Mouse (Mus musculus) forebrain, embryonic 13.5 days (tissue): ENCODE measurements around the gene Pdia4. TPM values are rescaled to one million over a fixed set of nuclear protein-coding genes. Genes with fewer than 3 reads are reported as not detected.
"Not testable (repeated sequence)": the region's sequence is repeated elsewhere in the genome, so short reads cannot be mapped to it uniquely, and the experiment has no call there.

Experiments
- ATAC-seq: fragments of 200-750 bp; cut with Nextera tagmentation; 2 replicates; pipeline ENCODE4 v1.8.0; 2017
- H3K27ac ChIP-seq: fragments of 300-500 bp; sonication (generic); 2 replicates; pipeline ENCODE4 v1.5.1; 2015; ENCODE audit warnings: inconsistent platforms, mild to moderate bottlenecking, moderate library complexity
- H3K27me3 ChIP-seq: fragments of 300-500 bp; sonication (generic); 2 replicates; pipeline ENCODE4 v1.6.1; 2015; ENCODE audit warnings: mild to moderate bottlenecking, inconsistent platforms
- H3K36me3 ChIP-seq: fragments of 300-500 bp; sonication (generic); 2 replicates; pipeline ENCODE4 v1.6.1; 2015; ENCODE audit warnings: mild to moderate bottlenecking, inconsistent platforms; ENCODE audit not compliant: poor library complexity, severe bottlenecking
- H3K4me1 ChIP-seq: fragments of 300-500 bp; sonication (generic); 2 replicates; pipeline ENCODE4 v1.6.1; 2015; ENCODE audit warnings: inconsistent platforms
- H3K4me2 ChIP-seq: fragments of 300-500 bp; sonication (generic); 2 replicates; pipeline ENCODE4 v1.6.1; 2015; ENCODE audit warnings: inconsistent platforms, mild to moderate bottlenecking, moderate library complexity
- H3K4me3 ChIP-seq: fragments of 300-500 bp; sonication (generic); 2 replicates; pipeline ENCODE4 v1.5.1; 2015; ENCODE audit warnings: mild to moderate bottlenecking, inconsistent platforms
- H3K9ac ChIP-seq: fragments of 300-500 bp; sonication (generic); 2 replicates; pipeline ENCODE4 v1.6.1; 2015; ENCODE audit warnings: mild to moderate bottlenecking, inconsistent platforms
- H3K9me3 ChIP-seq: fragments of 300-500 bp; sonication (generic); replicated peaks from 2 replicates; pipeline ENCODE4 v1.6.1; 2016; ENCODE audit warnings: inconsistent platforms
- WGBS: fragments of 180-500 bp; shearing (Covaris S2); methylation state at CpG from one replicate; pipeline ENCODE4 v1.1.7; 2015; 5-methylcytosine and 5-hydroxymethylcytosine counted together
- polyA plus RNA-seq: library from polyadenylated mRNA; unstranded; fragments of >200 nt; fragmentation: Nextera tagmentation; extraction: Ambion mirVana; gene quantifications from 2 replicates; pipeline ENCODE4 v1.2.1, GENCODE M21; 2015

The Pdia4 gene
- polyA plus RNA-seq: 167 and 173 TPM in 2 replicates

- no peaks in the 10 kb centered on the region for H3K27me3 ChIP-seq
- peak within 1 kb of the TSS; percentile 94 for H3K9ac ChIP-seq
- ATAC-seq: peak; percentile 100
- H3K9me3 ChIP-seq: no peaks in the 10 kb centered on the region
- WGBS: under 1% methylated on average over 44 of the region's 44 CpGs
- peaks cover 40% of the 10 kb centered on the region for H3K4me1 ChIP-seq
- H3K4me2 ChIP-seq: peak within 1 kb of the TSS; percentile 89
- H3K36me3 ChIP-seq: peaks cover 16% of the 10 kb centered on the region
- peak within 1 kb of the TSS; percentile 95 for H3K27ac ChIP-seq
- H3K4me3 ChIP-seq: peak within 1 kb of the TSS; percentile 81
These were observed at the start of gene Pdia4 for GRCm38 (mm10) chr6:47813257-47813878. Pdia4 (minus strand) TSS chr6:47813430.

GRCm38 (mm10) chr6:47857729-47858128, 44.5 kb upstream of the Pdia4 start:
- not testable (repeated sequence) for H3K4me1 ChIP-seq, H3K9ac ChIP-seq, H3K27me3 ChIP-seq, ATAC-seq, H3K9me3 ChIP-seq, H3K4me2 ChIP-seq, H3K27ac ChIP-seq, H3K4me3 ChIP-seq
- H3K36me3 ChIP-seq: peaks cover 38% of the 10 kb centered on the region
- 91% methylated on average over 3 of the region's 3 CpGs for WGBS

- no peak overlapping the region for H3K4me2 ChIP-seq
- peaks cover 34% of the 10 kb centered on the region for H3K36me3 ChIP-seq
- no peaks in the 10 kb centered on the region for H3K27me3 ChIP-seq
- no peak overlapping the region for H3K4me3 ChIP-seq
- no peak overlapping the region for H3K27ac ChIP-seq
- WGBS: 94% methylated on average over 6 of the region's 6 CpGs
- no peaks in the 10 kb centered on the region for H3K9me3 ChIP-seq
- H3K4me1 ChIP-seq: no peaks in the 10 kb centered on the region
- no peak overlapping the region for H3K9ac ChIP-seq
- no peak for ATAC-seq
These were observed 44.0 kb upstream of the Pdia4 start for GRCm38 (mm10) chr6:47857241-47857640.

GRCm38 (mm10) chr6:47845779-47846178, 32.5 kb upstream of the Pdia4 start:
- Histone ChIP-seq H3K4me2 (no peak overlapping the region), H3K4me3 (no peak overlapping the region)
- ATAC-seq: no peak

GRCm38 (mm10) chr6:47842337-47842736, 29.1 kb upstream of the Pdia4 start:
- H3K9me3 ChIP-seq: no peaks in the 10 kb centered on the region
- H3K4me2 ChIP-seq: no peak overlapping the region
- no peak overlapping the region for H3K9ac ChIP-seq
- ATAC-seq: no peak
- H3K4me1 ChIP-seq: peaks cover 6% of the 10 kb centered on the region; the same call in 1 of the 2 replicates
- H3K4me3 ChIP-seq: no peak overlapping the region
- H3K27ac ChIP-seq: no peak overlapping the region
- peaks cover 23% of the 10 kb centered on the region for H3K36me3 ChIP-seq
- 86% methylated on average over 1 of the region's 1 CpGs for WGBS
- no peaks in the 10 kb centered on the region for H3K27me3 ChIP-seq

More at GRCm38 (mm10) chr6:47845779-47846178, 32.5 kb upstream of the Pdia4 start:
- Histone ChIP-seq H3K27me3 (no peaks in the 10 kb centered on the region), H3K9ac (no peak overlapping the region), H3K9me3 (no peaks in the 10 kb centered on the region), H3K36me3 (peaks cover 17% of the 10 kb centered on the region), H3K4me1 (no peaks in the 10 kb centered on the region), H3K27ac (no peak overlapping the region)

GRCm38 (mm10) chr6:47841831-47842230, 28.6 kb upstream of the Pdia4 start:
- Histone ChIP-seq H3K27ac (no peak overlapping the region), H3K9me3 (no peaks in the 10 kb centered on the region), H3K9ac (no peak overlapping the region), H3K4me1 (peaks cover 11% of the 10 kb centered on the region; the same call in 1 of the 2 replicates), H3K4me2 (no peak overlapping the region), H3K4me3 (no peak overlapping the region), H3K36me3 (peaks cover 21% of the 10 kb centered on the region), H3K27me3 (no peaks in the 10 kb centered on the region)
- 96% methylated on average over 2 of the region's 2 CpGs for WGBS
- no peak for ATAC-seq

GRCm38 (mm10) chr6:47841077-47841476, 27.8 kb upstream of the Pdia4 start:
- no peak overlapping the region for H3K27ac ChIP-seq
- H3K9ac ChIP-seq: no peak overlapping the region
- H3K4me3 ChIP-seq: no peak overlapping the region
- peaks cover 15% of the 10 kb centered on the region; the same call in 1 of the 2 replicates for H3K4me1 ChIP-seq
- peaks cover 16% of the 10 kb centered on the region; the same call in 1 of the 2 replicates for H3K36me3 ChIP-seq
- H3K9me3 ChIP-seq: no peaks in the 10 kb centered on the region
- no peak for ATAC-seq
- no peaks in the 10 kb centered on the region for H3K27me3 ChIP-seq
- H3K4me2 ChIP-seq: no peak overlapping the region
- 96% methylated on average over 1 of the region's 1 CpGs for WGBS

GRCm38 (mm10) chr6:47837630-47838029, 24.4 kb upstream of the Pdia4 start:
- Histone ChIP-seq H3K4me3 (no peak overlapping the region), H3K4me2 (no peak overlapping the region), H3K4me1 (peaks cover 15% of the 10 kb centered on the region; the same call in 1 of the 2 replicates), H3K36me3 (peaks cover 11% of the 10 kb centered on the region; the same call in 1 of the 2 replicates), H3K9me3 (no peaks in the 10 kb centered on the region), H3K27me3 (no peaks in the 10 kb centered on the region), H3K27ac (no peak overlapping the region), H3K9ac (no peak overlapping the region)
- WGBS: 91% methylated on average over 2 of the region's 2 CpGs
- ATAC-seq: no peak

- no peaks in the 10 kb centered on the region for H3K9me3 ChIP-seq
- H3K27me3 ChIP-seq: no peaks in the 10 kb centered on the region
- H3K4me2 ChIP-seq: peak overlapping the region; percentile 78
- H3K27ac ChIP-seq: peak overlapping the region; percentile 97
- WGBS: under 1% methylated on average over 42 of the region's 49 CpGs
- H3K36me3 ChIP-seq: 0 out of 2 replicates have a peak, but pooled peaks cover 7% of the 10 kb centered on the region
- peak; percentile 83 for ATAC-seq
- H3K9ac ChIP-seq: peak overlapping the region; percentile 96
- peak overlapping the region; percentile 94 for H3K4me3 ChIP-seq
- H3K4me1 ChIP-seq: peaks cover 15% of the 10 kb centered on the region; the same call in 1 of the 2 replicates
These were observed 22.8 kb upstream of the Pdia4 start for GRCm38 (mm10) chr6:47835984-47836521.

- under 1% methylated on average over 45 of the region's 52 CpGs for WGBS
- H3K4me1 ChIP-seq: peaks cover 19% of the 10 kb centered on the region
- peak; percentile 96 for ATAC-seq
These were observed 22.3 kb upstream of the Pdia4 start, which contains the start of gene Zfp398 for GRCm38 (mm10) chr6:47835482-47835983. Zfp398 (plus strand) TSS chr6:47835661.

GRCm38 (mm10) chr6:47832220-47832619, 19.0 kb upstream of the Pdia4 start:
- 76% methylated on average over 1 of the region's 1 CpGs for WGBS
- Histone ChIP-seq H3K9me3 (no peaks in the 10 kb centered on the region), H3K4me1 (peaks cover 22% of the 10 kb centered on the region), H3K36me3 (no peaks in the 10 kb centered on the region), H3K4me2 (no peak overlapping the region), H3K27me3 (no peaks in the 10 kb centered on the region), H3K27ac (no peak overlapping the region), H3K9ac (no peak overlapping the region), H3K4me3 (no peak overlapping the region)
- ATAC-seq: no peak

More at GRCm38 (mm10) chr6:47835482-47835983, 22.3 kb upstream of the Pdia4 start, which contains the start of gene Zfp398:
- H3K9me3 ChIP-seq: no peaks in the 10 kb centered on the region
- peak within 1 kb of the TSS; percentile 97 for H3K27ac ChIP-seq
- peak within 1 kb of the TSS; percentile 78 for H3K4me2 ChIP-seq
- H3K36me3 ChIP-seq: 0 out of 2 replicates have a peak, but pooled peaks cover 7% of the 10 kb centered on the region
- peak within 1 kb of the TSS; percentile 96 for H3K9ac ChIP-seq
- H3K27me3 ChIP-seq: no peaks in the 10 kb centered on the region
- H3K4me3 ChIP-seq: peak within 1 kb of the TSS; percentile 94
